Mouse (Mus musculus) MEL (cell line): ENCODE data around the gene Tead1.

Source experiments
- EP300 ChIP-seq, 2 experiments: IDR thresholded peaks; 2 replicates each; pipeline ENCODE4 v1.6.1; 2011; ENCODE audit warnings: improper control_type of control experiment in 2 of 2, low read length in 2 of 2, low read depth in 1 of 2, mild to moderate bottlenecking in 1 of 2
- HCFC1 ChIP-seq: IDR thresholded peaks from 2 replicates; pipeline ENCODE4 v1.6.1; 2012; ENCODE audit warnings: low read depth, mild to moderate bottlenecking, inconsistent platforms, low read length, improper control_type of control experiment, moderate library complexity
- NRF1 ChIP-seq: IDR thresholded peaks from 2 replicates; pipeline ENCODE4 v1.6.1; 2014; ENCODE audit warnings: low read depth, mild to moderate bottlenecking, inconsistent platforms, low read length, improper control_type of control experiment, moderate library complexity; ENCODE audit not compliant: poor library complexity, insufficient read depth, severe bottlenecking
- TCF12 ChIP-seq: IDR thresholded peaks from 2 replicates; pipeline ENCODE4 v1.6.1; 2014; ENCODE audit warnings: low read depth, mild to moderate bottlenecking, inconsistent platforms, low read length, improper control_type of control experiment, moderate library complexity

DNA sequence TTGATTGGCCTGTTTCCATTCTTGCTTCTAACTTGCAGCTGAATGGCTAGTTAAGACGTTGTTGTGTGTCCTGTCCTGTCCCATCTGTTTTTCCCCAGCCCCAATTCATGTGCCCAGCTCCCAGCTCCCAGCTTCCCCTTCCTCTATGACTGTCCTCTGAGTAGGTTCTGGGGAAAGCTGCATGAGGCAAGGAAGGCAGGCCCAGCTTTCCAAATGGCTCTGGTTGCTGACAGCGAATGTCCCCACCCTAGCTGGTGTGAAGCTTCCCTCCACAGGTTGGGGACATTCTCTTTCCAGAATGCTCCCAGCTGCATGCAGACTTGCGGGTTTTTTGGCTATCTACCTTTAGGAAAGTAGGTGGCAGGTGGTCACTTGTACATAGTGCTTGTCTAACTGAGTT lies 81.2 kb downstream of the Tead1 start:
- TF ChIP-seq EP300 (IDR thresholded peaks at IDR 0.05; ENCODE audit: low read depth in 1 of 2, low read length in 2 of 2) (no peak), HCFC1 (no peak), TCF12 (no peak), NRF1 (no peak)
